ENCODE assay signal across 9 mouse cellular contexts in the genomic region with DNA sequence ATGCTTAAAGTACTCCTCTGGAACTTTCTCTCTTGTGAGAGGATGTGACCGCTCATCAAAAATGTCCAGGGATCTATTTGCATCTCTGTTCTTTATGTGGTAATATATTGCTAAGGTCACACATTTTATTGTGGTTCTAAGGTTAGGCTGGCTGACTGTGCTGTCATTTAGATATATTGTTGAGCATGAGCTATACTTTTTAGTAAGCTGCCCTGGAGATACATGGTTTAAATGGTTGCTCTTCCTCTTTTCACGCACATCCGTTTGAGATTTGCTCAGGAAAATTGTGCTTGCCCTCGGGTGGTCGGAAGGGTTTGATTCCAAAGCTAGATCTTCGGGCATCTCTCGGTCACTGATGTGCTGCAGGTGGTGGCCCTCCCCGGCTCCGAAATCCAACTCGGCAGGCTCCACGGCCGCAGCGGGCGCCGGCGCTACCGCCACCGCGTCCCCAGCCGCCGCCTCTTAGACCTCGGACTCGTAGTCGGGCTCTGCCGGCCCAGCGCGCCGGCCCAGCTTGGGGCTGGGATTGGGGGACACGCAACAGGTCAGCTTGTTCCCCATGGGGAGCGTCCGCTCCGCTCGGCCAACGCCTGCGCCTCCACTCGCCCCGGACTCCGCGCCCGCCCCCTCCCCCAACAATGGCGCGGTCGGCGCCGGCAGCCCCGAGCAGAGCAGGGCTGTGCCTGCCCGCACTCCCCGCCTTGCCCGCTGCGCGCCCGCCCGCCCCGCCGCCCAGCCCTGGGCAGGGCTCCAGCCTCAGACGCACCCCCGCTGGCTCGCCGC. TPM values are rescaled to one million over a fixed set of nuclear protein-coding genes. Genes with fewer than 3 reads are reported as not detected.
DNase-seq lines count a peak whose midpoint lies in the region; ATAC-seq and TF ChIP-seq lines count a peak whose summit lies in the region.
"Had no signal": no experiment of that assay in that cellular context is flagged by ENCODE, and none has a peak within 500 bp of the region (broad histone marks: within the 10 kb centered on the region; RNA-seq: fewer than 3 reads in every experiment).

No protein-coding gene starts in this region.

- intact Hi-C loops in heart, adult 2 months (cut with DNase I) = no loop called here
- intact Hi-C loops in heart, postnatal 25 days (cut with DNase I) = no loop called here
- intact Hi-C loops in heart, postnatal 14 days (cut with DNase I) = no loop called here

- no peak for TF ChIP-seq POLR2A in heart, adult 2 months (IDR thresholded peaks at IDR 0.05; ENCODE audit: insufficient read depth, low read depth, low read length)
- no peak for TF ChIP-seq POLR2A in olfactory bulb, adult 2 months (IDR thresholded peaks at IDR 0.05; ENCODE audit: insufficient read depth, low read depth, low read length)

- H3K9me3 ChIP-seq in liver, embryonic 13.5 days (replicated peaks) = no peaks in the 10 kb centered on the region

- ATAC-seq in liver, embryonic 13.5 days (ENCODE audit: low read depth) = peak; percentile 62

- no peaks in the 10 kb centered on the region for H3K4me1 ChIP-seq in heart, adult 2 months (ENCODE audit: control insufficient read depth, insufficient read depth, low read length)
- no peaks in the 10 kb centered on the region for H3K4me1 ChIP-seq in liver, embryonic 13.5 days (replicated peaks)
- peaks cover 3% of the 10 kb centered on the region; the same call in 1 of the 2 replicates for H3K4me1 ChIP-seq in olfactory bulb, adult 2 months (ENCODE audit: control insufficient read depth, insufficient read depth, low read length)

- H3K27me3 ChIP-seq in heart, adult 2 months (ENCODE audit: control insufficient read depth, insufficient read depth, low read length) = no peaks in the 10 kb centered on the region
- H3K27me3 ChIP-seq in liver, embryonic 13.5 days = peaks cover 8% of the 10 kb centered on the region
- H3K27me3 ChIP-seq: CH12.LX had no signal

- H3K9ac ChIP-seq in heart, adult 2 months (ENCODE audit: low read depth, low read length) = peak overlapping the region; percentile 57
- H3K9ac ChIP-seq in liver, embryonic 13.5 days = no peak overlapping the region

- no peak for TF ChIP-seq CTCF in heart, adult 2 months (IDR thresholded peaks at IDR 0.05)
- no peak for TF ChIP-seq CTCF in olfactory bulb, adult 2 months (IDR thresholded peaks at IDR 0.05; ENCODE audit: insufficient read depth, low read depth, low read length)

- TF ChIP-seq EP300 in heart, adult 2 months (IDR thresholded peaks at IDR 0.05; ENCODE audit: insufficient read depth, low read depth, low read length) = no peak

- H3K27ac ChIP-seq in heart, adult 2 months = no peak overlapping the region
- H3K27ac ChIP-seq in liver, embryonic 13.5 days = no peak overlapping the region
- H3K27ac ChIP-seq in olfactory bulb, adult 2 months (ENCODE audit: insufficient read depth, low read depth, low read length) = no peak overlapping the region

- H3K4me2 ChIP-seq in liver, embryonic 13.5 days = peak overlapping the region; percentile 57

- peak; percentile 22 to 31 for DNase-seq in heart, adult 2 months
- DNase-seq in heart, postnatal 25 days (ENCODE audit: low spot score) = no peak
- peak; percentile 36 for DNase-seq in embryo, embryonic 10.5 days (ENCODE audit: low spot score)
- DNase-seq in heart, postnatal 14 days = peak; percentile 11 to 22
- no peak for DNase-seq in liver, embryonic 13.5 days
- DNase-seq in cerebellum, adult 11-12 months = no peak
- DNase-seq in urinary bladder, postnatal 10 days (ENCODE audit: low spot score) = no peak

- H3K36me3 ChIP-seq in heart, adult 2 months (ENCODE audit: control insufficient read depth, insufficient read depth, low read length) = no peaks in the 10 kb centered on the region
- H3K36me3 ChIP-seq in liver, embryonic 13.5 days = no peaks in the 10 kb centered on the region

- WGBS in heart, adult 2 months = 6% methylated on average over 55 of the region's 59 CpGs
- WGBS in liver, embryonic 13.5 days (ENCODE audit: insufficient replicate concordance) = 2% methylated on average over 58 of the region's 59 CpGs
- 4% methylated on average over 57 of the region's 59 CpGs for WGBS in olfactory bulb, adult 2 months

- no peaks in the 10 kb centered on the region for H3K79me2 ChIP-seq in heart, adult 2 months (replicated peaks; ENCODE audit: control insufficient read depth, insufficient read depth, low read length)

- peak overlapping the region; percentile 22; the same call in 1 of the 2 replicates for H3K4me3 ChIP-seq in heart, adult 2 months
- peak overlapping the region; percentile 51 for H3K4me3 ChIP-seq in liver, embryonic 13.5 days (replicated peaks)
- peak overlapping the region; percentile 28 for H3K4me3 ChIP-seq in olfactory bulb, adult 2 months (ENCODE audit: insufficient read depth, low read depth, low read length)

RNA-seq across cellular contexts. Expression of gene Trim30d, which starts 5.9 kb away (rescaled TPM):
- under 1 TPM; 0.37 to 0.75 TPM for total RNA-seq in heart, adult 2 months (2021)
- polyA plus RNA-seq in heart, adult 2 months (2012; rRNA removed) = 0.62 and 0.76 TPM in 2 replicates
- under 1 TPM; 0.36 to 0.57 TPM for total RNA-seq in heart, postnatal 25 days (2021)
- total RNA-seq in heart, postnatal 14 days (2021) = 1 to 10 TPM in 1 of 2 experiments, under 1 TPM in 1; 0.45 to 1.2 TPM
- polyA plus RNA-seq in liver, embryonic 13.5 days (2015; fragmentation: Nextera tagmentation; extraction: Ambion mirVana) = 0.31 and 0.58 TPM in 2 replicates
- polyA plus RNA-seq in olfactory bulb, adult 2 months (2012; ENCODE audit: insufficient read depth, insufficient read length, low replicate concordance, missing spikeins) = not detected in 2 replicates

RNA-seq across cellular contexts. Expression of gene Trim30a, which starts 36.8 kb away (rescaled TPM):
- total RNA-seq in heart, adult 2 months (2021) = 1 to 10 TPM; 3.5 to 3.6 TPM
- 2.6 and 5.3 TPM in 2 replicates for polyA plus RNA-seq in heart, adult 2 months (2012; rRNA removed)
- total RNA-seq in heart, postnatal 25 days (2021) = 1 to 10 TPM; 3.5 to 4.0 TPM
- total RNA-seq in heart, postnatal 14 days (2021) = 1 to 10 TPM; 2.7 to 3.1 TPM
- 1.7 and 1.9 TPM in 2 replicates for polyA plus RNA-seq in liver, embryonic 13.5 days (2015; fragmentation: Nextera tagmentation; extraction: Ambion mirVana)
- polyA plus RNA-seq in olfactory bulb, adult 2 months (2012; ENCODE audit: insufficient read depth, insufficient read length, low replicate concordance, missing spikeins) = not detected in 2 replicates

RNA-seq across cellular contexts. Expression of gene Olfr651, which starts 48.2 kb away (rescaled TPM):
- not detected for total RNA-seq in heart, adult 2 months (2021)
- not detected in 2 replicates for polyA plus RNA-seq in heart, adult 2 months (2012; rRNA removed)
- total RNA-seq in heart, postnatal 25 days (2021) = not detected
- not detected for total RNA-seq in heart, postnatal 14 days (2021)
- not detected in 2 replicates for polyA plus RNA-seq in liver, embryonic 13.5 days (2015; fragmentation: Nextera tagmentation; extraction: Ambion mirVana)
- not detected in 2 replicates for polyA plus RNA-seq in olfactory bulb, adult 2 months (2012; ENCODE audit: insufficient read depth, insufficient read length, low replicate concordance, missing spikeins)
- total RNA-seq: CH12.LX had no signal

RNA-seq across cellular contexts. Expression of gene Olfr652, which starts 58.9 kb away (rescaled TPM):
- total RNA-seq in heart, adult 2 months (2021) = not detected
- polyA plus RNA-seq in heart, adult 2 months (2012; rRNA removed) = not detected in 2 replicates
- total RNA-seq in heart, postnatal 25 days (2021) = not detected
- total RNA-seq in heart, postnatal 14 days (2021) = not detected
- polyA plus RNA-seq in liver, embryonic 13.5 days (2015; fragmentation: Nextera tagmentation; extraction: Ambion mirVana) = not detected in 2 replicates
- polyA plus RNA-seq in olfactory bulb, adult 2 months (2012; ENCODE audit: insufficient read depth, insufficient read length, low replicate concordance, missing spikeins) = not detected in 2 replicates
- total RNA-seq: CH12.LX had no signal

Comparison
In these comparisons a context has a peak if more than half of its experiments do, and no peak if none do; other contexts are left out.
1. DNase-seq: peak in heart, adult 2 months (2 of 2), embryo, embryonic 10.5 days (single experiment) and heart, postnatal 14 days (2 of 2); none in heart, postnatal 25 days (single experiment), liver, embryonic 13.5 days (single experiment), cerebellum, adult 11-12 months (single experiment) and urinary bladder, postnatal 10 days (single experiment).
2. Peak in every context shown above with its lines, with median percentiles within 50 percentile points of each other: H3K4me3 ChIP-seq.